Mouse (Mus musculus) neural tube, embryonic 12.5 days (tissue): Measurements from ENCODE around the gene Ppih. TPM values are rescaled to one million over a fixed set of nuclear protein-coding genes. Genes with fewer than 3 reads are reported as not detected.

Source experiments
- ATAC-seq: fragments of 200-750 bp; cut with Nextera tagmentation; 2 replicates; pipeline ENCODE4 v1.8.0; 2017; ENCODE audit warnings: low read depth, mild to moderate bottlenecking, moderate TSS enrichment, moderate library complexity; ENCODE audit not compliant: low FRiP score
- H3K27ac ChIP-seq: fragments of 300-500 bp; sonication (generic); 2 replicates; pipeline ENCODE4 v1.5.1; 2016
- H3K27me3 ChIP-seq: fragments of 300-500 bp; sonication (generic); replicated peaks from 2 replicates; pipeline ENCODE4 v1.6.1; 2016; ENCODE audit warnings: mild to moderate bottlenecking
- H3K36me3 ChIP-seq: fragments of 300-500 bp; sonication (generic); 2 replicates; pipeline ENCODE4 v1.6.1; 2016; ENCODE audit warnings: mild to moderate bottlenecking
- H3K4me1 ChIP-seq: fragments of 300-500 bp; sonication (generic); 2 replicates; pipeline ENCODE4 v1.6.1; 2016
- H3K4me2 ChIP-seq: fragments of 300-500 bp; sonication (generic); replicated peaks from 2 replicates; pipeline ENCODE4 v1.6.1; 2016; ENCODE audit warnings: mild to moderate bottlenecking
- H3K4me3 ChIP-seq: fragments of 300-500 bp; sonication (generic); 2 replicates; pipeline ENCODE4 v1.5.1; 2016
- H3K9ac ChIP-seq: fragments of 300-500 bp; sonication (generic); 2 replicates; pipeline ENCODE4 v1.6.1; 2016; ENCODE audit warnings: mild to moderate bottlenecking
- H3K9me3 ChIP-seq: fragments of 300-500 bp; sonication (generic); 2 replicates; pipeline ENCODE4 v1.6.1; 2016; ENCODE audit warnings: mild to moderate bottlenecking
- WGBS: fragments of 180-500 bp; shearing (Covaris S2); methylation state at CpG from one replicate; pipeline ENCODE4 v1.1.7; 2016; 5-methylcytosine and 5-hydroxymethylcytosine counted together
- polyA plus RNA-seq: library from polyadenylated mRNA; unstranded; fragments of >200 nt; fragmentation: Nextera tagmentation; extraction: Ambion mirVana; gene quantifications from 2 replicates; pipeline ENCODE4 v1.2.1, GENCODE M21; 2016

The Ppih gene
- 83.8 and 96.8 TPM in 2 replicates for polyA plus RNA-seq

DNA sequence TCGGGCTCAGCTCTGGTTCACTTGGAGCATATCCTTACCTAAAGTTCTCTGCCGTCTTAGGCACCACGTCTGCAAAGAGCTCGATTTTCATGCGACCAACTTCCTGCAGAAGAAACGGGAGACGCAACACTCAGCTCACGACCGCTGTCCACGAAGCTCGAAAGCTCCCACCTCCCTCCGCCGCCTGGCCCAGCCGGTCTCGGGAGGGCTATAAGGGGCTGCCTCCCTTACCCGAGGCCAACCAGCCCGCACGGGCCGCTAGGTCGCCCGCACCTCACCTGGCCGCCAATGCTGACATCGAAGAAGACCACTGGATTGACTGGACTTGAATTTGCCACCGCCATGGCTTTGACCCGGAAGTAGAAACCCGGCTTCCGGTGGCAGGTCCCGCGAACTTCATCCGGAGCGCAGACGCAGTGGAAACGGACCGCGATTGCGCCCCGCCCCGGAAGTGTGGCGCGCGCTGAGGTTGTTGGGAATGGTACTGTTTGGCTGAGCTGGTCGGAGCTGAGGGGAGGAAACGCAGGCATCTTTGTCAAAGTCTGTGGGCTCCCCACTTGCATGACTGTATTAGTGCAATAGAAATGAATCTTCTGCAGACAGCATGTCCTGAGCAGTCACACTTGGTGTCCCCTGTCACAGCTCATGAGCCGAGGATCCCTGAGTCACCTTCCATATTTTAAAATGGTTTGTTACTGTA, at the start of gene Ppih:
Gene Ppih (minus strand): TSS at position 416 of the 700 bp plus-strand sequence.
- no peaks in the 10 kb centered on the region for H3K9me3 ChIP-seq
- peaks cover 4% of the 10 kb centered on the region; the same call in 1 of the 2 replicates for H3K27me3 ChIP-seq
- peaks cover 11% of the 10 kb centered on the region for H3K4me1 ChIP-seq
- WGBS: under 1% methylated on average over 44 of the region's 44 CpGs
- H3K36me3 ChIP-seq: peaks cover 28% of the 10 kb centered on the region
- H3K4me3 ChIP-seq: peak within 1 kb of the TSS; percentile 84
- H3K4me2 ChIP-seq: peak within 1 kb of the TSS; percentile 95
- peak; percentile 97 for ATAC-seq
- 0 out of 2 replicates have a peak within 1 kb of the TSS, but pooled peaks have one; percentile 42 for H3K27ac ChIP-seq
- H3K9ac ChIP-seq: peak within 1 kb of the TSS; percentile 61

DNA sequence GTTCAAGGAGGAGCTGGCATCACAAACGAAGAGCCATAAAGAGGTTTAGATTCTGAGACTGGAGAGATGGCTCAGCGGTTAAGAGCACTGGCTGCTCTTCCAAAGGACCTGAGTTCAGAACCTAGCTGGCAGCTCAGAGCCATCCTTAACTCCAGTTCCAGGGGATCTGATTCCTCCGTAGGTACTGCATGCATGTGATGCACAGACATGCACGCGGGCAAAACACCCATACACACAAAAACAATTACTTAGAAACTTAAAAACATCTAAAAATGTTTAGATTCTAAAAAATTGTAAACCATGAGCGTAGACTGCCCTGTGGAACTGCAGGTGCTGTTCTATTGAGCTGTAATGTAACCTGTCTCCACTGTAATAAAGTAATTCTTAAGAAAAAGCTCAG, 49.1 kb upstream of the Ppih start:
- Histone ChIP-seq H3K4me2 (no peak overlapping the region), H3K36me3 (no peaks in the 10 kb centered on the region), H3K27ac (no peak overlapping the region), H3K4me1 (no peaks in the 10 kb centered on the region), H3K9ac (no peak overlapping the region), H3K4me3 (no peak overlapping the region), H3K27me3 (no peaks in the 10 kb centered on the region), H3K9me3 (no peaks in the 10 kb centered on the region)
- no peak for ATAC-seq
- 87% methylated on average over 6 of the region's 6 CpGs for WGBS

DNA sequence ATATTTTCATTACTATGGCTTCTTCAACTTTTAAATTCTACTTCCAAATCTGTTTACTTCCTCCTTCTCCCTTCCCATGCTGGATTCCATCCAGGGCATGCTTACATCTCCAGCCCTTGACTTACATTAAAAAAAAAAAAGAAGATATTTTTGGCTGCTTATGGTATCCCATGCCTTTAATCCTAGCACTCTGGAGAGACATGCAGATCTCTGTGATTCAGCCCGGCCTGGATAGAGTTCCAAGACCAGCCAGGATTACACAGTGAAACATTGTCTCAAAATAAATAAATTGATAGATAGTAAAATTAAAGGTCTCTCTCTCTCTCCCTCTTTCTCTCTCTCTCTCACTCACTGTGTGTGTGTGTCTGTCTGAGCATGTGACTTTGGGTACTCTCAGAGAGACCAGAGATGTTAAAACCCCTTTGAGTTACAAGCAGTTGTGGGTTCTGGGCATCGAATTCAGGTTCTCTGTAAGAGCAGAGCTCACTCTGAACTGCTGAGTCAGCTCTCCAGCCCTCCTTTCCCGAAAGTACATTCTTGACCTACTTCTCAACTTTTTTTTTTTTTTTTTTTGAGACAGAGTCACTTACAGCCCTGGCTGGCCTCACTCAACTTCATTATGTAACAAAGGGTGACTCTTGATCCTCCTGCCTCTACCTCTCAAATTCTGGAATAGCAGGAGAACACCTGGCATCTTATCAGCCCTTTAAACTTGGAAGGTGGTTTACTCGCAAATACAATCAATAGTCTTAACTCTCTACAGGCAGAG, 46.6 kb upstream of the Ppih start:
- no peak for ATAC-seq
- no peak overlapping the region for H3K4me3 ChIP-seq
- no peak overlapping the region for H3K4me2 ChIP-seq
- H3K9ac ChIP-seq: no peak overlapping the region
- 75% methylated on average over 4 of the region's 4 CpGs for WGBS
- H3K27me3 ChIP-seq: no peaks in the 10 kb centered on the region
- no peak overlapping the region for H3K27ac ChIP-seq
- no peaks in the 10 kb centered on the region for H3K9me3 ChIP-seq
- no peaks in the 10 kb centered on the region for H3K4me1 ChIP-seq
- no peaks in the 10 kb centered on the region for H3K36me3 ChIP-seq

DNA sequence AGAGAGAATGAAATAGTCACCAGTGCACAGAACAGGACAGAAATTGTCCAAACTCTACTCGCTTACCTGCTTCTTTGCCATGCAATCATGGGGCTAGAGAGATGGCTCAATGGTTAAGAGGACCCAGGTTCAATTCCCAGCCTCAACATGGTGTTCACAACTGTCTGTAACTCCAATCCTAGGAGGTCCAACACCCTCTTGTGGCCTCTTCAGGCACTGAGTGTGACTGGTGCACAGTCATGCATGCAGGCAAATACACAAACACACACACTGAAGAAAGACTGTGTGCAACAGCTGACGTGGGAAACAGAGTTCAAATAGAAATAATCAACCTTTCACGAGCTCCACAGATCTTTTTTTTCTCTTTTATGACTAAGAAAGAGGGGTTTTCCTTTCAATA, 41.9 kb upstream of the Ppih start:
- no peaks in the 10 kb centered on the region for H3K27me3 ChIP-seq
- H3K4me1 ChIP-seq: no peaks in the 10 kb centered on the region
- no peak overlapping the region for H3K4me3 ChIP-seq
- no peaks in the 10 kb centered on the region for H3K36me3 ChIP-seq
- H3K9ac ChIP-seq: no peak overlapping the region
- H3K9me3 ChIP-seq: 0 out of 2 replicates have a peak, but pooled peaks cover 3% of the 10 kb centered on the region
- H3K4me2 ChIP-seq: no peak overlapping the region
- no peak overlapping the region for H3K27ac ChIP-seq
- no peak for ATAC-seq
- WGBS: 90% methylated on average over 3 of the region's 3 CpGs

DNA sequence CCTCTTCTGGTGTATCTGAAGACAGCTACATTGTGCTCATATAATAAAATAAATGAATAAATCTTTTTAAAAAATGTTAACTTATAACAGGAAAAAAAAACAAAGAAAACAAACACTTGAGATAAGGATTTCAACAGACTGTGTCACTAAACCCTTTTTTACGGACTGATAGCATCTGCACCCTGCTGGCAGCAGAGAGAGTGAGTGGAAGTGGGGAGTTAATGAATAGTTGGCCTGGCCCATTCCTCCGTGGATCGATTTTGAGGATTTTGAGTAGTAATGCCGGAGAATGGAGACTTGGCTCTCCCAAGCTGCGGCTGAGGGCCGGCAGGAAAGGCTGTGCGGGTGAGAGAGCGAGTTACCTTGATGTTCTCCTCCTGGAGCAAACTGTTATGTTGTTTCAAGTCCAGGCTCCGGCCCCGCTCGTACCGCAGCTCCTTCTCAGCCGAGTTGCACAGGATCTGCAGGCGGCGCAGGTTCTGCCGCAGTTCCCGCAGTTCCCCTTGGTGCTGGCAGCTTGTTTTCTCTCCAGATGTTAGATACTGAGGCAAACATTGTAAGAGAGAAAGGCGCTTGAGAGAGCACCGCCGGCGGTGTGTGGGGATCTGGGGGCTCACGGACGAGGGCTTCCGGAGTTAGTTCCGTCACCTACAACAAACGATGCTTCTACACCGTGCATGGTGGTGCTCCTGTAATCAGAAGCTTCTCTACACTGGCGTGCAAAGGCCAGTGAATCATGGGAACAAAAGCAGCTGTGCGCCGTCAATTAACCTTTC, 39.0 kb upstream of the Ppih start:
- H3K4me1 ChIP-seq: no peaks in the 10 kb centered on the region
- no peaks in the 10 kb centered on the region for H3K27me3 ChIP-seq
- H3K27ac ChIP-seq: no peak overlapping the region
- H3K4me3 ChIP-seq: peak overlapping the region; percentile 31
- H3K9ac ChIP-seq: peak overlapping the region; percentile 57
- ATAC-seq: peak; percentile 65; the same call in 1 of the 2 replicates
- H3K4me2 ChIP-seq: peak overlapping the region; percentile 65
- WGBS: 6% methylated on average over 30 of the region's 30 CpGs
- no peaks in the 10 kb centered on the region for H3K36me3 ChIP-seq
- H3K9me3 ChIP-seq: 0 out of 2 replicates have a peak, but pooled peaks cover 3% of the 10 kb centered on the region

DNA sequence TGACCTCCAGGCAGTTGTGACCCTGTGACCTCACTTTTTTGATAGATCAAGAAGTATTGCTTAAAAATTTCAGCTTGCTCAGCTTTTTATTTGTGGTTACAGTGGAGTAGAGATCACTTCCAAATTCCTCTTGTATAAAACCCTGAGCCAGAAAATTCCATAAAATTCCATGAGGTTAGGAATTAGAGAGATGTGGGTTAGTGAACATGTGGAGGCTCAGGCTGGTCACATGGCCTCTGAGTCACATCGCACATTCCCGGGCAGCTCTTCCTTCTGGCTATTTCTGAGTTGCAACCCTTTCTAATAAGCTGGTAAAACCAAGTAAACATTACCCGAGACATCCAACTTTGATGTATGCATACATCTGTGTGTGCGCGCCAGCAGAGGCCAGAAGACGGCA, 25.2 kb upstream of the Ppih start:
- Histone ChIP-seq H3K9ac (no peak overlapping the region), H3K27me3 (no peaks in the 10 kb centered on the region), H3K4me1 (no peaks in the 10 kb centered on the region), H3K4me3 (no peak overlapping the region), H3K9me3 (no peaks in the 10 kb centered on the region), H3K27ac (no peak overlapping the region), H3K4me2 (no peak overlapping the region), H3K36me3 (no peaks in the 10 kb centered on the region; the same call in 1 of the 2 replicates)
- ATAC-seq: no peak
- WGBS: 97% methylated on average over 6 of the region's 6 CpGs

DNA sequence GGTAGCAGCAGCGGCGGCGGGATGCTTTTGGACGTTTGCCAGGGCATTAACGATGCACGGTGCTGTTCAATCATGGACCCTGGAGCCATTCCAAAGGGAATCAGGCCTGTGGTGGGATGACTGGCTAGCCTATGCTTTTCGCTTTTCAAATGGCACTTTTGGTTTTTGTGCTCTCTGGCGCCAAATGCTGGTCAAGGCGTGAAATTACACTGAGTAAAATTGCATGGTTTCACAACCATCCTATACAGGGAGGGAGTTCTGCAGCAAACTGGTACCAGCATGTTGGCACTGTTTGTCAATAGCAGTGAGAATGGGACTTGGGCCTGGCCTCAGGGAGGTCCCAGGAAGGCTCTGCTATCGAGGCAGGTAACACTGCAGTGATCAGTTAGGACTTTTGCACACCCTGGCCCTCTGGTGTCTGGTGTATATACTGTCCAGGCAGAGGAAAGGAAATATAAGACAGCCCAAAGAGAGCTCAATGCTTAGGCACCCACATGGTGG, 18.6 kb upstream of the Ppih start:
- Histone ChIP-seq H3K9ac (0 out of 2 replicates have a peak overlapping the region, but pooled peaks have one; percentile 1), H3K9me3 (no peaks in the 10 kb centered on the region), H3K4me1 (no peaks in the 10 kb centered on the region), H3K36me3 (no peaks in the 10 kb centered on the region), H3K4me2 (peak overlapping the region; percentile 24), H3K4me3 (no peak overlapping the region), H3K27me3 (no peaks in the 10 kb centered on the region), H3K27ac (no peak overlapping the region)
- 4% methylated on average over 10 of the region's 10 CpGs for WGBS
- peak; percentile 95 for ATAC-seq

DNA sequence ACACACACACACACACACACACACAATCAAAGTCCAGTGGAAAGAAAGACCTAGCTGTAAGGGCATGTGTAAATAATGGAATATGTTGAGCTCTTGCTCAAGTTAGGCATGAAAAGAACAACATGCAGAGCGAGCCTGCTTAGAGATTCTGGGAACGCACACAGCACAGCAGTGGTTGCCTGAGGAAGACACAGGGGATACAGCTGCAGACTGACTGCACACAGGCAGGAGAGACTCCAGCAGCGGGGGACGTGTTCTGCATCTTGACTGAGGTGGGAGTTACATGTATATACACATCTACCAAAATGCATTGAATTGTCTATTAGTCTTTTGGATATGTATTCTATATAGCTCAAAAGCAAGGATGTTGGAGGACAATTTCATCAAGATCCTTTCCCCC, 18.1 kb upstream of the Ppih start:
- Histone ChIP-seq H3K4me3 (no peak overlapping the region), H3K9ac (0 out of 2 replicates have a peak overlapping the region, but pooled peaks have one; percentile 1), H3K27me3 (no peaks in the 10 kb centered on the region), H3K4me1 (no peaks in the 10 kb centered on the region), H3K9me3 (no peaks in the 10 kb centered on the region), H3K36me3 (no peaks in the 10 kb centered on the region), H3K4me2 (peak overlapping the region; percentile 24), H3K27ac (no peak overlapping the region)
- 62% methylated on average over 4 of the region's 4 CpGs for WGBS
- ATAC-seq: peak; percentile 88

DNA sequence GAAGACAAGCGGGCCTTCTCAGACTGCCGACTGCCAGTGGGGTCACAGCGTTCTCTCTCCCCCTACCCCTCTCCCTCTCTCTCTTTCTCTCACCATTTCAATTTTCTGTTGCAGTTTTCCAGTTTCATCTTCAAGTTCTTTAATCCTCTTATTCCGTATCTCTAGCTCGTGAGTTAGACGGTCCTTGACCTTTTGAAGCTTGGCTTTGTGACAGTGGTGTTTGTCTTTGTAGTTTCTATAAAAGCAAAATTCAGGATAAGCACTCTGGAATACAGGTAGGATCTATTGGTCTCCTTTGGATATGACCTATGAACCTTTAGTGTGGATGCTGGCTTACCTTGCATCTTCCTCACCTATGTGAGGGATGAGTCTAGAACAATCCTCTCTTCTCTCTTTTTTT, 13.1 kb upstream of the Ppih start:
- 90% methylated on average over 6 of the region's 6 CpGs for WGBS
- Histone ChIP-seq H3K4me1 (no peaks in the 10 kb centered on the region), H3K27me3 (no peaks in the 10 kb centered on the region), H3K4me3 (no peak overlapping the region), H3K4me2 (no peak overlapping the region), H3K9me3 (no peaks in the 10 kb centered on the region), H3K36me3 (no peaks in the 10 kb centered on the region), H3K27ac (no peak overlapping the region), H3K9ac (no peak overlapping the region)
- no peak for ATAC-seq

DNA sequence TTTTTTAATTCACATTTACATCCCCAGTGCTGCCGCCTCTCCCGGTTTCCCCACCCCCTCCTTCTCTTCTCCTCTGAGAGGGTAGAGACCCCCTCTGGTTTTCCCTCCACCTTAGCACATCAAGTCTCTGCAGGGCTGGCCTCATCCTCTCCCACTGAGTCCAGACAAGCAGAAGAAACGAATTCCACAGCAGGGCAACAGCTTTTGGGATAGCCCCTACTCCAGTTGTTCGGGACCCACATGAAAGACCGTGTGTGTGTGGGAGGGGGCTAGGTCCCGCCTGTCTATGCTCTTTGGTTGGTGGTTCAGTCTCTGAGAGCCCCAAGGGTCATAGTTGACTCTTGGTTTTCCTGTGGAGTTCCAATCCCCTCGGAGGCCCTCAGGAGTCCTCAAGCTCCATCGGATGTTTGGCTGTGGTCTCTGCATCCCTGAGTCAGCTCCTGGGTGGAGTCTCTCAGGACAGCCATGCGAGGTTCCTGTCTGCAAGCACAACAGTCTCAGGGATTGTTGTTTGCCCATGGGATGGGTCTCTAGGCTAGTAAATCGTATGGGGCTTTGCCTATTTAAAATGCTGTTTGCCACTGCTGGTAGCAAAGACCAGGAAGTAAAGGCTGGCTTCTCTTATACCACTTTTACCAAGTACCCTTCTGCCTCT, 677 bp upstream of the Ppih start:
- H3K36me3 ChIP-seq: peaks cover 20% of the 10 kb centered on the region
- peaks cover 4% of the 10 kb centered on the region; the same call in 1 of the 2 replicates for H3K27me3 ChIP-seq
- H3K27ac ChIP-seq: no peak overlapping the region
- peak overlapping the region; percentile 84 for H3K4me3 ChIP-seq
- H3K4me2 ChIP-seq: peak overlapping the region; percentile 95
- WGBS: 29% methylated on average over 10 of the region's 10 CpGs
- peak overlapping the region; percentile 61 for H3K9ac ChIP-seq
- peak; percentile 75 for ATAC-seq
- peaks cover 11% of the 10 kb centered on the region for H3K4me1 ChIP-seq
- H3K9me3 ChIP-seq: no peaks in the 10 kb centered on the region

DNA sequence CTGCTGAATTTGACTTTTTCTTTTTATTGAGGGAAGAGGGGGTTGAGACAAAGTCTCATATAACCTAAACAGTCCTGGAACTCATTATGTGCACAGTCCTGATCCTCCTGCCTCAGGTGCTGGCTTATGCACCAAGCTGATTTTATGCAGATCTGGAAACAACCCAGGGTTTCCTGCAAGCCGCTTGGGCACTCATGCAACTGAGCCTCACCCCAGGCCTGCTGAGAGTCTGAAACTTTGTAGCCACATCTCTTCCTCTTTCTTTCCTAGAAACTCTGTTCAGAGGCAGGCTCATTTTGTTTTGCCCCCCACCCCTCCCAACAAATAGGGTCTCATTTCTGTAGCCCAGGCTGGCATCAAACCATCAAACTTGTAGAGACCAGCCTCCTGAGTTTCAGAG, 6.6 kb downstream of the Ppih start:
- H3K27me3 ChIP-seq: no peaks in the 10 kb centered on the region
- H3K9me3 ChIP-seq: no peaks in the 10 kb centered on the region
- no peaks in the 10 kb centered on the region for H3K4me1 ChIP-seq
- H3K27ac ChIP-seq: no peak overlapping the region
- no peak overlapping the region for H3K9ac ChIP-seq
- no peak overlapping the region for H3K4me3 ChIP-seq
- H3K36me3 ChIP-seq: peaks cover 80% of the 10 kb centered on the region
- H3K4me2 ChIP-seq: no peak overlapping the region
- no peak for ATAC-seq
- WGBS: 92% methylated on average over 1 of the region's 1 CpGs
